Mouse (Mus musculus) CH12.LX (cell line): ENCODE data around the gene Gm20388. TPM values are rescaled to one million over a fixed set of nuclear protein-coding genes. Genes with fewer than 3 reads are reported as not detected.

Experiments used
- DNase-seq: peaks from one replicate; pipeline ENCODE4 v3.0.0-alpha.2; 2013; ENCODE audit errors: extremely low read depth
- H3K27ac ChIP-seq: 2 replicates; pipeline ENCODE4 v1.5.1; 2012; ENCODE audit warnings: low read depth, mild to moderate bottlenecking, control low read depth, moderate library complexity; ENCODE audit not compliant: insufficient read depth
- H3K27me3 ChIP-seq: replicated peaks from 2 replicates; pipeline ENCODE3; 2012; ENCODE audit warnings: inconsistent platforms
- H3K36me3 ChIP-seq, 2 experiments: replicated peaks in 1 of 2; 2 replicates each; pipeline versions ENCODE3 to v1.6.1; 2012; ENCODE audit warnings: inconsistent platforms in 1 of 2, low read length in 1 of 2, mild to moderate bottlenecking in 1 of 2, mixed read lengths in 1 of 2, moderate library complexity in 1 of 2; ENCODE audit not compliant: control insufficient read depth in 1 of 2, insufficient read depth in 1 of 2
- H3K4me1 ChIP-seq, 2 experiments: 2 replicates each; pipeline ENCODE4 v1.6.1; 2012; ENCODE audit warnings: inconsistent platforms in 1 of 2, moderate library complexity in 1 of 2; ENCODE audit not compliant: insufficient read depth in 2 of 2, control insufficient read depth in 1 of 2
- H3K4me2 ChIP-seq: 2 replicates; pipeline ENCODE4 v1.6.1; 2012; ENCODE audit warnings: low read depth, mild to moderate bottlenecking, control low read depth; ENCODE audit not compliant: poor library complexity, insufficient read depth, severe bottlenecking
- H3K4me3 ChIP-seq, 3 experiments: fragments of 150-350 bp in 1 of 3; sonication (generic) in 1 of 3; replicated peaks in 1 of 3; 2 replicates each; pipeline versions ENCODE3 to v1.5.1; 2011 to 2012; ENCODE audit warnings: low read depth in 2 of 3, low read length in 2 of 3, mild to moderate bottlenecking in 2 of 3, moderate library complexity in 2 of 3, control low read depth in 1 of 3, improper control_type of control experiment in 1 of 3, inconsistent platforms in 1 of 3, mixed read lengths in 1 of 3; ENCODE audit not compliant: poor library complexity in 1 of 3
- H3K79me2 ChIP-seq: replicated peaks from 2 replicates; pipeline ENCODE4 v1.6.1; 2012; ENCODE audit warnings: mild to moderate bottlenecking, moderate library complexity; ENCODE audit not compliant: control insufficient read depth, poor library complexity, insufficient read depth, severe bottlenecking; ENCODE audit errors: extremely low read depth
- H3K9ac ChIP-seq: 2 replicates; pipeline ENCODE4 v1.6.1; 2012; ENCODE audit warnings: low read depth, mild to moderate bottlenecking, control low read depth, moderate library complexity; ENCODE audit not compliant: insufficient read depth
- H3K9me3 ChIP-seq: replicated peaks from 2 replicates; pipeline ENCODE3; 2012; ENCODE audit warnings: low read length, inconsistent platforms, mixed read lengths
- BHLHE40 ChIP-seq: IDR thresholded peaks from 2 replicates; pipeline ENCODE4 v1.6.1; 2011; ENCODE audit warnings: mild to moderate bottlenecking, low read depth, low read length, improper control_type of control experiment
- CHD1 ChIP-seq: IDR thresholded peaks from 2 replicates; pipeline ENCODE4 v1.6.1; 2012; ENCODE audit warnings: low read depth, low read length, improper control_type of control experiment, inconsistent platforms
- CHD2 ChIP-seq: IDR thresholded peaks from 2 replicates; pipeline ENCODE4 v1.6.1; 2011; ENCODE audit warnings: low read length, improper control_type of control experiment
- E2F4 ChIP-seq: IDR thresholded peaks from 2 replicates; pipeline ENCODE4 v1.6.1; 2011; ENCODE audit warnings: low read depth, low read length, improper control_type of control experiment; ENCODE audit not compliant: insufficient replicate concordance
- ETS1 ChIP-seq: conservative IDR thresholded peaks from 2 replicates; pipeline ENCODE4 v1.6.1; 2012; ENCODE audit warnings: low read depth, mild to moderate bottlenecking, inconsistent platforms, low read length, improper control_type of control experiment, moderate library complexity
- GABPA ChIP-seq: IDR thresholded peaks from 2 replicates; pipeline ENCODE4 v1.6.1; 2012; ENCODE audit warnings: low read depth, low read length, improper control_type of control experiment, inconsistent platforms; ENCODE audit not compliant: insufficient replicate concordance
- HCFC1 ChIP-seq: IDR thresholded peaks from 2 replicates; pipeline ENCODE4 v1.6.1; 2012; ENCODE audit warnings: low read depth, mild to moderate bottlenecking, inconsistent platforms, low read length, improper control_type of control experiment
- IRF4 ChIP-seq: IDR thresholded peaks from 2 replicates; pipeline ENCODE4 v1.6.1; 2014; ENCODE audit warnings: low read depth, mild to moderate bottlenecking, inconsistent platforms, low read length, improper control_type of control experiment
- JUND ChIP-seq: conservative IDR thresholded peaks from 2 replicates; pipeline ENCODE4 v1.6.1; 2011; ENCODE audit warnings: low read depth, low read length, improper control_type of control experiment
- KAT2A ChIP-seq: IDR thresholded peaks from 2 replicates; pipeline ENCODE4 v1.6.1; 2012; ENCODE audit warnings: low read length, improper control_type of control experiment, inconsistent platforms; ENCODE audit not compliant: insufficient replicate concordance
- MAX ChIP-seq: IDR thresholded peaks from 2 replicates; pipeline ENCODE4 v1.6.1; 2011; ENCODE audit warnings: low read length, improper control_type of control experiment
- MAZ ChIP-seq: IDR thresholded peaks from 2 replicates; pipeline ENCODE4 v1.6.1; 2012; ENCODE audit warnings: low read depth, mild to moderate bottlenecking, inconsistent platforms, low read length, improper control_type of control experiment, moderate library complexity
- MEF2A ChIP-seq: IDR thresholded peaks from 2 replicates; pipeline ENCODE4 v1.6.1; 2014; ENCODE audit warnings: low read depth, mild to moderate bottlenecking, inconsistent platforms, low read length, improper control_type of control experiment, borderline replicate concordance
- MYC ChIP-seq: IDR thresholded peaks from 2 replicates; pipeline ENCODE4 v1.6.1; 2011; ENCODE audit warnings: low read depth, mild to moderate bottlenecking, improper control_type of control experiment, low read length
- NELFE ChIP-seq: IDR thresholded peaks from 2 replicates; pipeline ENCODE4 v1.6.1; 2011; ENCODE audit warnings: low read depth, low read length, improper control_type of control experiment
- PAX5 ChIP-seq: IDR thresholded peaks from 2 replicates; pipeline ENCODE4 v1.6.1; 2012; ENCODE audit warnings: low read length, inconsistent platforms, mixed read lengths
- POLR2AphosphoS2 ChIP-seq: IDR thresholded peaks from 2 replicates; pipeline ENCODE4 v1.6.1; 2011; ENCODE audit warnings: low read depth, low read length, improper control_type of control experiment
- RAD21 ChIP-seq: IDR thresholded peaks from 2 replicates; pipeline ENCODE4 v1.6.1; 2011; ENCODE audit warnings: low read depth, mild to moderate bottlenecking, low read length, improper control_type of control experiment, moderate library complexity
- SIN3A ChIP-seq: IDR thresholded peaks from 2 replicates; pipeline ENCODE4 v1.6.1; 2012; ENCODE audit warnings: low read length, improper control_type of control experiment, inconsistent platforms
- TBP ChIP-seq: conservative IDR thresholded peaks from 2 replicates; pipeline ENCODE4 v1.6.1; 2011; ENCODE audit warnings: low read depth, low read length, improper control_type of control experiment
- TCF12 ChIP-seq: IDR thresholded peaks from 2 replicates; pipeline ENCODE4 v1.6.1; 2014; ENCODE audit warnings: low read depth, mild to moderate bottlenecking, inconsistent platforms, low read length, improper control_type of control experiment
- USF1 ChIP-seq: IDR thresholded peaks from 2 replicates; pipeline ENCODE4 v1.6.1; 2014; ENCODE audit warnings: low read depth, mild to moderate bottlenecking, inconsistent platforms, low read length, improper control_type of control experiment
- USF2 ChIP-seq: conservative IDR thresholded peaks from 2 replicates; pipeline ENCODE4 v1.6.1; 2011; ENCODE audit warnings: low read depth, low read length, improper control_type of control experiment
- ZNF384 ChIP-seq: IDR thresholded peaks from 2 replicates; pipeline ENCODE4 v1.6.1; 2012; ENCODE audit warnings: low read depth, low read length, improper control_type of control experiment, inconsistent platforms
- dilution Hi-C: fragments of 300-500 bp; cut with MboI; formaldehyde crosslinking; loops from 2 replicates; pipeline ENCODE4 v1.14.3; 2020; ENCODE audit warnings: low sequenced_read_pairs; ENCODE audit not compliant: extremely low pct_unique_long_range_greater_than_20kb, extremely low pct_ligation_motif_present
- in situ Hi-C: fragments of 300-500 bp; cut with MboI; formaldehyde crosslinking; loops from 3 replicates; pipeline ENCODE4 v1.14.3; 2019; ENCODE audit warnings: low sequenced_read_pairs, low pct_ligation_motif_present, low pct_unique_long_range_greater_than_20kb, mixed read lengths
- polyA plus RNA-seq: library from polyadenylated mRNA; unstranded; fragments of >175 nt; gene quantifications from 2 replicates; pipeline ENCODE4 v1.2.1, GENCODE M21; 2012; ENCODE audit warnings: low read depth; ENCODE audit not compliant: insufficient read length
- total RNA-seq, 2 experiments: library from RNA; depleted of rRNA; stranded (reverse); fragments of 300-350 nt in 1 of 2; fragments of >200 nt in 1 of 2; gene quantifications; 2 replicates each; pipeline ENCODE4 v1.2.3; 2012 to 2014

Gm20388 gene
- total and polyA plus RNA-seq, 3 experiments: 14.8 to 26.3 (median 22.2) TPM

- Histone ChIP-seq H3K27me3 (peaks cover 10% of the 10 kb centered on the region), H3K4me2 (no peak overlapping the region), H3K79me2 (no peaks in the 10 kb centered on the region), H3K4me1 (peaks cover 4 to 7% of the 10 kb centered on the region in 2 experiments), H3K9ac (no peak overlapping the region), H3K4me3 (no peak overlapping the region), H3K27ac (no peak overlapping the region), H3K36me3 (no peaks in the 10 kb centered on the region), H3K9me3 (no peaks in the 10 kb centered on the region)
- in situ Hi-C loops (no loop called here), dilution Hi-C loops (no loop called here)
- TF ChIP-seq USF2 (no peak), BHLHE40 (no peak), PAX5 (no peak), MAZ (no peak), USF1 (no peak), E2F4 (no peak), POLR2AphosphoS2 (no peak), TBP (no peak), NELFE (no peak), ETS1 (no peak), TCF12 (no peak), MAX (no peak), JUND (no peak), MEF2A (no peak)
- no peak for DNase-seq
These were observed 3774.8 kb downstream of the Gm20388 start for GRCm38 (mm10) chr8:123685477-123685876.

DNA sequence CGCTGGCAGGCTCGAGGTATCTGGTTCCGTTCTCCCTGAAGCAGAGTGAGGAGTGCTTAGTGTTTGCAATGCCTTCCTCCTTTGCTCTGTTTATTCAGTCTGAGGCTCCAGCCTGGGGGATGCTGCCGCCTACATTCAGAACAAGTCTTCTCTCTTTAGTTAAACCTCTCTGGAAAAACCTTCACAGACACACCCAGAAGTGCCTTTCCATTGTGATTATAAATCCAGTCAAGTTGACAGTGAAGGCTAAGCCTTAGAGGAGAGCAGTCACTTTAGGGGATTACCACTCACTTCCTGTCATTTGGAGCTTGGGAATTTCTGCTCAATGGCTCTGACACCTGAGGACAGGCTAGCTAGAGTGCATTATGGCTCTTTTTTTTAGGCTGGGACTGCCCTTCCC lies 3777.2 kb downstream of the Gm20388 start:
- H3K79me2 ChIP-seq: no peaks in the 10 kb centered on the region
- H3K36me3 ChIP-seq: no peaks in the 10 kb centered on the region
- H3K4me1 ChIP-seq: peaks cover 4 to 7% of the 10 kb centered on the region in 2 experiments
- H3K27me3 ChIP-seq: peaks cover 16% of the 10 kb centered on the region
- TF ChIP-seq ETS1 (no peak), HCFC1 (no peak), MYC (no peak), SIN3A (no peak), CHD1 (no peak), ZNF384 (no peak), TCF12 (no peak), KAT2A (no peak), E2F4 (no peak), IRF4 (no peak), GABPA (no peak), MAX (no peak), JUND (no peak), RAD21 (no peak), USF2 (no peak), CHD2 (no peak)
- in situ Hi-C loops (no loop called here), dilution Hi-C loops (no loop called here)
- H3K9ac ChIP-seq: no peak overlapping the region
- H3K27ac ChIP-seq: no peak overlapping the region
- no peak for DNase-seq
- H3K4me3 ChIP-seq: no peak overlapping the region
- no peak overlapping the region for H3K4me2 ChIP-seq
- H3K9me3 ChIP-seq: no peaks in the 10 kb centered on the region
